Mouse (Mus musculus): ENCODE results near the gene Rps19bp1.

Rps19bp1 gene

GRCm38 (mm10) chr15:80256656-80257601 lies 7.2 kb downstream of the Rps19bp1 start:
- DNase-seq: no peak

- peak; percentile 24 for DNase-seq
These were observed 7.9 kb downstream of the Rps19bp1 start for GRCm38 (mm10) chr15:80256242-80256641.

GRCm38 (mm10) chr15:80255646-80256121 lies 8.4 kb downstream of the Rps19bp1 start:
- peak; percentile 64 for DNase-seq

GRCm38 (mm10) chr15:80254847-80255645 lies 9.1 kb downstream of the Rps19bp1 start, which contains the start of gene Atf4:
Gene Atf4, plus strand, starts transcription at chr15:80255184.
- DNase-seq: peak; percentile 97

GRCm38 (mm10) chr15:80254207-80254606 lies 9.9 kb downstream of the Rps19bp1 start:
- no peak for DNase-seq

GRCm38 (mm10) chr15:80253530-80253929 lies 10.6 kb downstream of the Rps19bp1 start:
- DNase-seq: no peak

GRCm38 (mm10) chr15:80250586-80250985 lies 13.5 kb downstream of the Rps19bp1 start:
- DNase-seq: no peak

GRCm38 (mm10) chr15:80249672-80250071 lies 14.4 kb downstream of the Rps19bp1 start:
- DNase-seq: no peak

GRCm38 (mm10) chr15:80248596-80248995 lies 15.5 kb downstream of the Rps19bp1 start:
- DNase-seq: no peak

GRCm38 (mm10) chr15:80248135-80248534 lies 16.0 kb downstream of the Rps19bp1 start:
- DNase-seq: no peak

GRCm38 (mm10) chr15:80235535-80235934 lies 28.6 kb downstream of the Rps19bp1 start, which contains the start of gene AC140267.1:
Gene AC140267.1, plus strand, starts transcription at chr15:80235835.
- DNase-seq: no peak

- peak; percentile 100 for DNase-seq
These were observed 30.2 kb downstream of the Rps19bp1 start, which contains the start of gene Mief1 for GRCm38 (mm10) chr15:80233733-80234509. Gene Mief1, plus strand, starts transcription at chr15:80234018.

- no peak for DNase-seq
These were observed 31.1 kb downstream of the Rps19bp1 start for GRCm38 (mm10) chr15:80233053-80233452.

GRCm38 (mm10) chr15:80232331-80232730 lies 31.8 kb downstream of the Rps19bp1 start:
- no peak for DNase-seq

GRCm38 (mm10) chr15:80228071-80228800 lies 35.9 kb downstream of the Rps19bp1 start:
- DNase-seq: no peak

GRCm38 (mm10) chr15:80225796-80226195 lies 38.3 kb downstream of the Rps19bp1 start:
- peak; percentile 78 for DNase-seq

GRCm38 (mm10) chr15:80225208-80225607 lies 38.9 kb downstream of the Rps19bp1 start:
- DNase-seq: peak; percentile 89

- no peak for DNase-seq
These were observed 40.4 kb downstream of the Rps19bp1 start for GRCm38 (mm10) chr15:80223751-80224150.

- DNase-seq: no peak
These were observed 43.1 kb downstream of the Rps19bp1 start for GRCm38 (mm10) chr15:80221031-80221430.

- DNase-seq: no peak
These were observed 44.1 kb downstream of the Rps19bp1 start for GRCm38 (mm10) chr15:80219705-80220657.
